Mouse (Mus musculus) spleen, adult 2 months (tissue): ENCODE measurements around the gene Ctnna3.

ENCODE experiments used
- CTCF ChIP-seq: fragments of 200-500 bp; IDR thresholded peaks from 2 replicates; pipeline ENCODE4 v1.5.1; 2011; ENCODE audit warnings: mild to moderate bottlenecking, inconsistent platforms; ENCODE audit not compliant: insufficient read depth, insufficient read length, insufficient replicate concordance; ENCODE audit errors: extremely low read depth
- POLR2A ChIP-seq: fragments of 200-500 bp; IDR thresholded peaks from 2 replicates; pipeline ENCODE4 v1.6.1; 2011; ENCODE audit warnings: low read depth, low read length, inconsistent platforms

DNA sequence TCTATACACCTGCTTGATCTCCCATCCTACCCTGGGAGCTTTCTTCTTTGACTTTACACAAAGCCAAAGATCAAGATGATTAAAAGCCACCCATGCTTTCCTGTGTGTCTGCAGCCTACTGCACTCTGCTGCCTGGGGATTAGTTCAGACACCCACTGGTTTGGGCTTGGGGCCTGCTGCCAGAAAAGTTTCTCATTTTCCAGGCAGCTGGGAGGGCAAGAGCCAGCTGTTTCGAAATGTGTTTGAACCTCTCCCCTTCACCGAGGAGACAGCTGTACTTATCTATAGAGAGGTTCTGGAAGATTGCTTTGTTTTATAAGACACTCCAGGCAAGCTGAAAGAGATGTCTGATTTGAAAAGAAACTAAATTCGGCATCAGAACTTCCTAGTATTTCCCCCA, 1563.0 kb downstream of the Ctnna3 start:
- TF ChIP-seq CTCF (no peak), POLR2A (no peak)
